Comparison of ENCODE assay signal across 8 mouse cellular contexts in the genomic region with DNA sequence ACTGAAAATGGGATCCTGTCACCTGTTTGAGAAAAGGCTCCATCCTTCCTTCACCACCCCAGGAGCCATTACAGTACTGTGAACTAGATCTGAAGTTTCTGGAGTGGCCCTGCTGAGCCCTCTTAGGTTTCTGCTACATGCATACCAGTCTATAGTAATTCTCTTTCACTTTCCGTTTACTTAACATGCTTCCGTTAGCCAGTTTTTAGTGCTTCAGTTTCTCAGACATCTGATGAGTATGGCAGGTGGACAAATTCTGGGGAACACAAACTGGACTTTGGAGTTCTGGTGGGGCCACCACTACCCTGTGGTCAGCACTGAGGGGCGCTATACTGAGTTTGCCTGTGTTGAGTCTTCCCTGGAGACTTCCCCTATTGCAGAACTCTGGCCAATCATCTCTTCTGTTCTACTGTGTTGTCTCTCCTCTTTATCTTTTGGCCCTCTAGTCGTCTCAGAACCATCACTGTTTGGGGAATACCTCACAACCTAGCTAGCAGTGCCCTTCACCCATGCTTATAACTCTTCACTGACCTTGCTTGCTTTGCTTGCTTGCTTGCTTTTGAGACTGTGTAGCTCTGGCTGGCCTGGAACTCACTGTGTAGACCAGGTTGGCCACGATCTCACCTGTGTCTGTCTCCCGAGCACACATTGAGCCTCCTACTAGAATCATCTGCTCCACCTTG. TPM values are rescaled to one million over a fixed set of nuclear protein-coding genes. Genes with fewer than 3 reads are reported as not detected.
DNase-seq lines count a peak whose midpoint lies in the region; ATAC-seq and TF ChIP-seq lines count a peak whose summit lies in the region.

No protein-coding gene starts in this region.

- no peaks in the 10 kb centered on the region for H3K9me3 ChIP-seq in ES-E14 (ENCODE audit: control insufficient read depth, insufficient read depth, low read depth, low read length)
- no peaks in the 10 kb centered on the region for H3K9me3 ChIP-seq in forebrain, embryonic 13.5 days (replicated peaks)
- H3K9me3 ChIP-seq in liver, embryonic 14.5 days (ENCODE audit: control insufficient read depth, low read length), result no peaks in the 10 kb centered on the region

- no peak for ATAC-seq in forebrain, embryonic 13.5 days
- no peak for ATAC-seq in liver, embryonic 14.5 days (ENCODE audit: insufficient read depth)

- TF ChIP-seq EP300 in liver, embryonic 14.5 days (IDR thresholded peaks at IDR 0.05; ENCODE audit: low read depth), result no peak

- peak overlapping the region; percentile 81 for H3K9ac ChIP-seq in ES-E14 (ENCODE audit: insufficient read depth, low read depth, low read length, poor library complexity, severe bottlenecking)
- H3K9ac ChIP-seq in forebrain, embryonic 13.5 days, result peak overlapping the region; percentile 88
- H3K9ac ChIP-seq in liver, embryonic 14.5 days (replicated peaks), result peak overlapping the region; percentile 96

- 0 out of 2 replicates have a peak, but pooled peaks have one; percentile 7 for TF ChIP-seq CTCF in kidney, adult 2 months (conservative IDR thresholded peaks at IDR 0.05; ENCODE audit: insufficient read depth, insufficient read length, low read depth, low read length)
- peak; percentile 53 for TF ChIP-seq CTCF in liver, embryonic 14.5 days (IDR thresholded peaks at IDR 0.05; ENCODE audit: low read depth)

- peak overlapping the region; percentile 79 for H3K27ac ChIP-seq in kidney, adult 2 months (ENCODE audit: insufficient read depth, low read depth, low read length)
- H3K27ac ChIP-seq in ES-E14 (ENCODE audit: insufficient read depth, low read depth, low read length, poor library complexity, severe bottlenecking), result no peak overlapping the region
- peak overlapping the region; percentile 82 for H3K27ac ChIP-seq in forebrain, embryonic 13.5 days
- H3K27ac ChIP-seq in liver, embryonic 14.5 days, result peak overlapping the region; percentile 97

- H3K4me1 ChIP-seq in kidney, adult 2 months (ENCODE audit: control insufficient read depth, insufficient read depth, low read length), result peaks cover 5% of the 10 kb centered on the region
- H3K4me1 ChIP-seq in ES-E14 (ENCODE audit: control insufficient read depth in 2 of 2, insufficient read depth in 2 of 2, low read length in 2 of 2, poor library complexity in 1 of 2), result peaks cover 0 to 5% of the 10 kb centered on the region in 2 experiments; a peak in 1 of 4 replicates
- peaks cover 23% of the 10 kb centered on the region for H3K4me1 ChIP-seq in forebrain, embryonic 13.5 days
- peaks cover 17 to 22% of the 10 kb centered on the region in 2 experiments for H3K4me1 ChIP-seq in liver, embryonic 14.5 days (replicated peaks; ENCODE audit: control insufficient read depth in 2 of 2, insufficient read depth in 2 of 2, low read length in 1 of 2)

- DNase-seq in kidney, adult 2 months, result peak; percentile 22
- no peak for DNase-seq in kidney, adult 11 months
- no peak for DNase-seq in ES-E14 (ENCODE audit: low read depth, low spot score)
- peak in 1 of 3 experiments; percentile 49 for DNase-seq in liver, embryonic 14.5 days (ENCODE audit: low read depth in 3 of 3, low spot score in 3 of 3)
- peak; percentile 47 to 55 for DNase-seq in spleen, postnatal 10 days (ENCODE audit: low spot score in 2 of 2)
- DNase-seq in cerebellum, postnatal 14 days, result no peak
- DNase-seq in gastrocnemius, postnatal 10 days, result no peak

- 49% methylated on average over 6 of the region's 6 CpGs for WGBS in kidney, adult 2 months
- 79% methylated on average over 6 of the region's 6 CpGs for WGBS in forebrain, embryonic 13.5 days
- WGBS in liver, embryonic 14.5 days (ENCODE audit: insufficient replicate concordance), result 31% methylated on average over 6 of the region's 6 CpGs

- H3K27me3 ChIP-seq in kidney, adult 2 months (replicated peaks; ENCODE audit: control insufficient read depth, insufficient read depth, low read length), result no peaks in the 10 kb centered on the region
- no peaks in the 10 kb centered on the region for H3K27me3 ChIP-seq in forebrain, embryonic 13.5 days
- no peaks in the 10 kb centered on the region for H3K27me3 ChIP-seq in liver, embryonic 14.5 days (ENCODE audit: control insufficient read depth, insufficient read depth, low read length)

- H3K36me3 ChIP-seq in kidney, adult 2 months (ENCODE audit: control insufficient read depth, insufficient read depth, low read length), result no peaks in the 10 kb centered on the region
- peaks cover 30% of the 10 kb centered on the region for H3K36me3 ChIP-seq in ES-E14 (ENCODE audit: control insufficient read depth, insufficient read depth, low read length, poor library complexity, severe bottlenecking)
- peaks cover 30% of the 10 kb centered on the region for H3K36me3 ChIP-seq in forebrain, embryonic 13.5 days (ENCODE audit: poor library complexity, severe bottlenecking)
- H3K36me3 ChIP-seq in liver, embryonic 14.5 days (replicated peaks; ENCODE audit: control insufficient read depth, insufficient read depth, low read depth), result peaks cover 9% of the 10 kb centered on the region

- peak overlapping the region; percentile 95 for H3K4me2 ChIP-seq in forebrain, embryonic 13.5 days
- peak overlapping the region; percentile 99 for H3K4me2 ChIP-seq in liver, embryonic 14.5 days (ENCODE audit: low read depth)

- peak overlapping the region; percentile 82 for H3K4me3 ChIP-seq in kidney, adult 2 months (ENCODE audit: insufficient read depth, low read depth, low read length)
- peak overlapping the region; percentile 80 to 99 for H3K4me3 ChIP-seq in ES-E14 (ENCODE audit: insufficient read depth in 1 of 2, low read depth in 1 of 2, low read length in 2 of 2, poor library complexity in 1 of 2, severe bottlenecking in 1 of 2)
- peak overlapping the region; percentile 94 for H3K4me3 ChIP-seq in forebrain, embryonic 13.5 days
- peak overlapping the region; percentile 75 to 82 for H3K4me3 ChIP-seq in liver, embryonic 14.5 days (ENCODE audit: insufficient read depth in 1 of 2, low read depth in 2 of 2, low read length in 2 of 2)

- in situ Hi-C loops in ES-E14 (cut with MboI; ENCODE audit: low sequenced_read_pairs in 2 of 2, unreplicated experiment in 2 of 2), result no loop called here

- TF ChIP-seq POLR2A in kidney, adult 2 months (IDR thresholded peaks at IDR 0.05; ENCODE audit: low read depth, low read length), result no peak

TF ChIP-seq in ES-E14, 5 proteins besides CTCF, POLR2A, EP300 and RAD21:
- no peak for TF ChIP-seq ZC3H11A (IDR thresholded peaks at IDR 0.05; ENCODE audit: borderline replicate concordance, low read depth, low read length)
- TF ChIP-seq MAFK (IDR thresholded peaks at IDR 0.05; ENCODE audit: insufficient read depth, low read depth, low read length), result no peak
- TF ChIP-seq CHD2 (IDR thresholded peaks at IDR 0.05; ENCODE audit: low read depth, low read length), result no peak
- no peak for TF ChIP-seq ZNF384 (IDR thresholded peaks at IDR 0.05; ENCODE audit: low read depth, low read length)
- no peak for TF ChIP-seq HCFC1 (IDR thresholded peaks at IDR 0.05; ENCODE audit: borderline replicate concordance, insufficient read depth, low read length)

RNA-seq across cellular contexts. Expression of a gene that starts 0.9 kb away (rescaled TPM):
- polyA plus RNA-seq in kidney, adult 2 months (2012; rRNA removed), result 49.6 and 52.5 TPM in 2 replicates
- total RNA-seq in ES-E14 (2012; rRNA removed), result 31.7 and 48.7 TPM in 2 replicates
- polyA plus RNA-seq in forebrain, embryonic 13.5 days (2015; fragmentation: Nextera tagmentation; extraction: Ambion mirVana), result 133 and 136 TPM in 2 replicates
- 27.8 and 31.3 TPM in 2 replicates for polyA plus RNA-seq in liver, embryonic 14.5 days (2012; rRNA removed)
- 35.9 and 39.7 TPM in 2 replicates for polyA plus RNA-seq in liver, embryonic 14.5 days (2014; fragmentation: Nextera tagmentation; extraction: Ambion mirVana)
- 10 to 100 TPM; 23.6 to 27.1 TPM for total RNA-seq in gastrocnemius, postnatal 10 days (2021)

RNA-seq across cellular contexts. Expression of a gene that starts 14.3 kb away (rescaled TPM):
- 113 and 157 TPM in 2 replicates for polyA plus RNA-seq in kidney, adult 2 months (2012; rRNA removed)
- 4.1 and 4.2 TPM in 2 replicates for total RNA-seq in ES-E14 (2012; rRNA removed)
- 1.2 and 3.1 TPM in 2 replicates for polyA plus RNA-seq in forebrain, embryonic 13.5 days (2015; fragmentation: Nextera tagmentation; extraction: Ambion mirVana)
- polyA plus RNA-seq in liver, embryonic 14.5 days (2012; rRNA removed), result 0.15 and 0.36 TPM in 2 replicates
- 1.2 and 1.5 TPM in 2 replicates for polyA plus RNA-seq in liver, embryonic 14.5 days (2014; fragmentation: Nextera tagmentation; extraction: Ambion mirVana)
- total RNA-seq in gastrocnemius, postnatal 10 days (2021), result 1,000 to 10,000 TPM; 2,411 to 2,775 TPM

RNA-seq across cellular contexts. Expression of a gene that starts 27.0 kb away (rescaled TPM):
- 31.5 and 32.2 TPM in 2 replicates for polyA plus RNA-seq in kidney, adult 2 months (2012; rRNA removed)
- 10.3 and 10.4 TPM in 2 replicates for total RNA-seq in ES-E14 (2012; rRNA removed)
- polyA plus RNA-seq in forebrain, embryonic 13.5 days (2015; fragmentation: Nextera tagmentation; extraction: Ambion mirVana), result 24.9 and 25.7 TPM in 2 replicates
- polyA plus RNA-seq in liver, embryonic 14.5 days (2012; rRNA removed), result 2.9 and 3.5 TPM in 2 replicates
- 4.7 and 6.3 TPM in 2 replicates for polyA plus RNA-seq in liver, embryonic 14.5 days (2014; fragmentation: Nextera tagmentation; extraction: Ambion mirVana)
- total RNA-seq in gastrocnemius, postnatal 10 days (2021), result 10 to 100 TPM; 29.1 to 42.0 TPM

RNA-seq across cellular contexts. Expression of a gene that starts 48.6 kb away (rescaled TPM):
- 14.7 and 19.5 TPM in 2 replicates for polyA plus RNA-seq in kidney, adult 2 months (2012; rRNA removed)
- 6.7 and 12.2 TPM in 2 replicates for total RNA-seq in ES-E14 (2012; rRNA removed)
- 7.6 and 7.8 TPM in 2 replicates for polyA plus RNA-seq in forebrain, embryonic 13.5 days (2015; fragmentation: Nextera tagmentation; extraction: Ambion mirVana)
- 4.1 TPM in 2 replicates for polyA plus RNA-seq in liver, embryonic 14.5 days (2012; rRNA removed)
- 1.5 and 2.1 TPM in 2 replicates for polyA plus RNA-seq in liver, embryonic 14.5 days (2014; fragmentation: Nextera tagmentation; extraction: Ambion mirVana)
- total RNA-seq in gastrocnemius, postnatal 10 days (2021), result 1 to 10 TPM; 4.3 to 8.7 TPM

Comparison
In these comparisons a context has a peak if more than half of its experiments do, and no peak if none do; other contexts are left out.
1. DNase-seq: peak in kidney, adult 2 months (single experiment) and spleen, postnatal 10 days (2 of 2); none in kidney, adult 11 months (single experiment), ES-E14 (single experiment), cerebellum, postnatal 14 days (0 of 2) and gastrocnemius, postnatal 10 days (single experiment).
2. RNA of a gene that starts 14.3 kb away (polyA plus RNA-seq): 113 to 157 TPM in kidney, adult 2 months; 0.15 to 1.5 TPM in liver, embryonic 14.5 days and 1.2 to 3.1 TPM in forebrain, embryonic 13.5 days; every median in the first group is over 10 times any median in the second.
3. Peak in every context shown above with its lines, with median percentiles within 50 percentile points of each other: H3K4me3 ChIP-seq and H3K9ac ChIP-seq.